Mouse (Mus musculus): ENCODE data around the gene Spata31.
A peak's percentile ranks its signal among the peaks of the same experiment; 100 is the strongest.

The Spata31 gene

DNA sequence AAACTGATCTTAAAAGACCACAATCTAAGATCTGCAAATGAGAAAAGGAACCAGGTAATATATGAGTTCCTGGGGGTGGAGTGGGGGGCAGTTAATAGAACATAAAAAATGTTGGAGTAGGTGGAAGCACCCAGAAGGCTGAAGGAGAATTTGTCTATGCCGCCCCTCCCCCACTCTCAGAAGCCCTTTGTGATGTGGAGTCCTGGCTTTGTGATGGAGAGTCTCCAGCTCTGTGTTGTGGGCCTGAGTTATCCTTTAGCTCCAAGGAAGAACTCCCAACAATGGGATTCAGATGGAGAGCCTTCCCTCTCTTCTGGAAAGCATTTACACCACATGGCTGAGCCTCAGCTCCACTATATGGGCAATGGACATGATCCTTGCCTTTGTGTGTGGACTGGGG, at the start of gene Spata31:
Gene Spata31, plus strand, starts transcription at position 216 of the 400 bp plus-strand sequence.
- no peak for DNase-seq

DNA sequence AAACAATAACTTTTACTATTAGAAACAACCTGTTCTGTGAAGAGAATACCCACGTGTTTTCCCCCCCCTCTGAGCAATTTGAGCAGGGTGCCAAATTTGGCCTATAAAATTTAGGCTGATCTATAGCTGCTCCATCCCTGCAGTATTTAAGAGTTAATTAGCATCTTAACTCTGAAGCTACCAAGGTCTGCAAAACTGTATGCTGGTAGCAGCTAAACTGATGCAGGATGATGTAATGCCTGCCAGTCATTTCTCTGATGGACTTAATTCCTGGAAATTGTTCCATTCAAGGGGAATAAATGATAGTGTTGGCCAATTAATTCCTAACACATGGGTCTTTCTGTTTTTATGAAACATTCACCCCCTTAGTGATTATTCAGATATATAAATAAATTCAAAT, 14.1 kb upstream of the Spata31 start:
- DNase-seq = no peak

DNA sequence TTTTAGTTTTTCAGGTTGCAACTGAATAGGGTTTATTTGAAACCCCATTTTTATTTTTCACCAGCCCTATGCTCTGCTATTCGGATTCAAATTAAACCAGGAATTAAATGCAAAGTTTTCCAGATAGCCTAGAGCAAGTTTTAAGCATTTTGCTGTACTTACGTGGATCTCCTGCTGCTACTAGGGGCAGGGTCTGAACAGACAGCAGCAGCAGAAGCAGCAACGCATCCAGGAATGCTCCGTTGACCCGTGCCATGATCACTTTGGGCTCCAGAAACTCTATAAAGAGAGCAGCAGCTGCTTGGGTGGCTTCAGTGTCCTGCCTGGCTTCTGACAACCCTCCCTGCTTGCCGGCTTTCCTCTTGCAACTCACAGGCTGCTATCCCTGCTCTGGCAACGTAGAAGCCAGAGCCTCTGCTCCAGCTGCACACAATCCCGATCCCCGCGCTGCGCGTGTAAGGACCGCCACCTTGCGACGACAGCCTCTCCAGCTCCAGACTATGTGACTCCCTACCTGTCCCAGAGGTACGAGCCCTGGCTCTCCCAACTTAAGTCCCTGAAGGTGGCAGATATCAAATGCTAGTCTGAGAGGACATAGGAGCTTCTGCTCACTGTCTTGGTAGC, 13.5 kb upstream of the Spata31 start, which contains the start of gene Cntnap3:
Gene Cntnap3, minus strand, starts transcription at position 371 of the 624 bp plus-strand sequence.
- DNase-seq = peak; percentile 5

Data from layer of hippocampus, adult 9-11 months (tissue).